Mouse (Mus musculus) lung, embryonic 16.5 days (tissue): ENCODE results near the gene Ntmt1. TPM values are rescaled to one million over a fixed set of nuclear protein-coding genes. Genes with fewer than 3 reads are reported as not detected.

Experiments used
- ATAC-seq: fragments of 200-750 bp; cut with Nextera tagmentation; 2 replicates; pipeline ENCODE4 v1.8.0; 2017; ENCODE audit warnings: low read depth, mild to moderate bottlenecking, moderate library complexity
- H3K27ac ChIP-seq: fragments of 300-500 bp; sonication (generic); 2 replicates; pipeline ENCODE4 v1.5.1; 2014; ENCODE audit warnings: mild to moderate bottlenecking, control low read depth, low read length
- H3K27me3 ChIP-seq: fragments of 300-500 bp; sonication (generic); 2 replicates; pipeline ENCODE4 v1.6.1; 2014; ENCODE audit warnings: low read depth, low read length, mixed read lengths; ENCODE audit not compliant: control insufficient read depth, insufficient read depth
- H3K36me3 ChIP-seq: fragments of 300-500 bp; sonication (generic); 2 replicates; pipeline ENCODE4 v1.6.1; 2014; ENCODE audit warnings: low read length; ENCODE audit not compliant: control insufficient read depth, insufficient read depth
- H3K4me1 ChIP-seq: fragments of 300-500 bp; sonication (generic); replicated peaks from 2 replicates; pipeline ENCODE4 v1.6.1; 2014; ENCODE audit warnings: low read length, mixed read lengths; ENCODE audit not compliant: control insufficient read depth, insufficient read depth
- H3K4me2 ChIP-seq: fragments of 300-500 bp; sonication (generic); 2 replicates; pipeline ENCODE4 v1.6.1; 2014; ENCODE audit warnings: low read depth, low read length, control low read depth
- H3K4me3 ChIP-seq: fragments of 300-500 bp; sonication (generic); 2 replicates; pipeline ENCODE4 v1.5.1; 2014; ENCODE audit warnings: mild to moderate bottlenecking, low read length, control low read depth
- H3K9ac ChIP-seq: fragments of 300-500 bp; sonication (generic); 2 replicates; pipeline ENCODE4 v1.6.1; 2014; ENCODE audit warnings: low read length, control low read depth
- H3K9me3 ChIP-seq: fragments of 300-500 bp; sonication (generic); 2 replicates; pipeline ENCODE4 v1.6.1; 2016; ENCODE audit warnings: low read length; ENCODE audit not compliant: control insufficient read depth
- WGBS: fragments of 180-500 bp; shearing (Covaris S2); extraction: QIAGEN DNeasy Blood & Tissue Kit; methylation state at CpG from one replicate; pipeline ENCODE4 v1.1.7; 2014; 5-methylcytosine and 5-hydroxymethylcytosine counted together
- polyA plus RNA-seq: library from polyadenylated mRNA; unstranded; fragments of >200 nt; fragmentation: Nextera tagmentation; extraction: Ambion mirVana; gene quantifications from 2 replicates; pipeline ENCODE4 v1.2.1, GENCODE M21; 2015

The Ntmt1 gene
- polyA plus RNA-seq, 1 experiment from 2014 or later = 76.6 TPM

GRCm38 (mm10) chr2:30827749-30828475 is 20.3 kb downstream of the Ntmt1 start:
- H3K27me3 ChIP-seq = no peaks in the 10 kb centered on the region
- peak overlapping the region; percentile 88 for H3K9ac ChIP-seq
- H3K9me3 ChIP-seq = no peaks in the 10 kb centered on the region
- H3K4me3 ChIP-seq = peak overlapping the region; percentile 95
- peak overlapping the region; percentile 93 for H3K4me2 ChIP-seq
- peak overlapping the region; percentile 68 for H3K27ac ChIP-seq
- WGBS = under 1% methylated on average over 63 of the region's 63 CpGs
- H3K36me3 ChIP-seq = peaks cover 23% of the 10 kb centered on the region
- peak; percentile 85 for ATAC-seq
- H3K4me1 ChIP-seq = peaks cover 8% of the 10 kb centered on the region

GRCm38 (mm10) chr2:30829315-30829714 is 21.7 kb downstream of the Ntmt1 start:
- H3K9ac ChIP-seq = no peak overlapping the region
- WGBS = 46% methylated on average over 5 of the region's 5 CpGs
- no peak overlapping the region for H3K4me3 ChIP-seq
- H3K27me3 ChIP-seq = no peaks in the 10 kb centered on the region
- H3K9me3 ChIP-seq = no peaks in the 10 kb centered on the region
- H3K36me3 ChIP-seq = peaks cover 12% of the 10 kb centered on the region
- no peak for ATAC-seq
- no peak overlapping the region for H3K27ac ChIP-seq
- no peak overlapping the region for H3K4me2 ChIP-seq
- H3K4me1 ChIP-seq = peaks cover 8% of the 10 kb centered on the region

DNA sequence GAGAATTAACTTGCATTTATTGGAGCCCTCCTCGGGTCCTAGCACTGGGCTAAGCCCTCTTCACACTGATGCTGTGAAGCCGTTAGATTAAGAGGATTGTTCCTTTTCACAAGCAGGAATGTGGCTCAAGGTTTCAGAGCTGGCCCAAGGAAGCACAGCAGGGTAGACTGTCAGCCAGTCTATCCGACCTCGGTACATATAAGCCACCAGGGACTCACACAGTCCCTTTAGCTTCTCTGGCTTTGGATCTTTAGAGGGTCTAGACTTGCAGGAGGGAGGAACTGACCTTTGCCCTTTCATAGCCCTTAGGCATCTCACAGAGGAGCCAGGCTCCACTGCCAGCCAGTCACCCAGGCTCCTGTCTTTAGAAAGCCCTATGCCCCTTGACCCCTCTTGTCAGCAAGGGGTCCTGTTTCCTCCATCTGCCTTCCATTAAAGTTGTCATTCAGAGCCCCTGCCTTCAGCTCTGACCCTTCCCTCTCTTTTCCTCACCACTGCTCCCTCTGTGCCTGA is 22.7 kb downstream of the Ntmt1 start, which contains the start of gene Asb6:
Gene Asb6, minus strand, starts transcription at position 51 of the 513 bp plus-strand sequence.
- no peak for ATAC-seq
- 26% methylated on average over 4 of the region's 4 CpGs for WGBS
- Histone ChIP-seq H3K9ac (no peak within 1 kb of the TSS), H3K4me1 (peaks cover 8% of the 10 kb centered on the region), H3K4me3 (no peak within 1 kb of the TSS), H3K4me2 (no peak within 1 kb of the TSS), H3K27ac (no peak within 1 kb of the TSS), H3K27me3 (no peaks in the 10 kb centered on the region), H3K9me3 (no peaks in the 10 kb centered on the region), H3K36me3 (peaks cover 3% of the 10 kb centered on the region)

GRCm38 (mm10) chr2:30833644-30834043 is 26.0 kb downstream of the Ntmt1 start:
- Histone ChIP-seq H3K9ac (no peak overlapping the region), H3K27ac (no peak overlapping the region), H3K4me1 (no peaks in the 10 kb centered on the region; the same call in 1 of the 2 replicates), H3K9me3 (no peaks in the 10 kb centered on the region), H3K36me3 (no peaks in the 10 kb centered on the region), H3K4me3 (no peak overlapping the region), H3K27me3 (no peaks in the 10 kb centered on the region), H3K4me2 (no peak overlapping the region)
- no peak for ATAC-seq
- WGBS = 48% methylated on average over 5 of the region's 5 CpGs

DNA sequence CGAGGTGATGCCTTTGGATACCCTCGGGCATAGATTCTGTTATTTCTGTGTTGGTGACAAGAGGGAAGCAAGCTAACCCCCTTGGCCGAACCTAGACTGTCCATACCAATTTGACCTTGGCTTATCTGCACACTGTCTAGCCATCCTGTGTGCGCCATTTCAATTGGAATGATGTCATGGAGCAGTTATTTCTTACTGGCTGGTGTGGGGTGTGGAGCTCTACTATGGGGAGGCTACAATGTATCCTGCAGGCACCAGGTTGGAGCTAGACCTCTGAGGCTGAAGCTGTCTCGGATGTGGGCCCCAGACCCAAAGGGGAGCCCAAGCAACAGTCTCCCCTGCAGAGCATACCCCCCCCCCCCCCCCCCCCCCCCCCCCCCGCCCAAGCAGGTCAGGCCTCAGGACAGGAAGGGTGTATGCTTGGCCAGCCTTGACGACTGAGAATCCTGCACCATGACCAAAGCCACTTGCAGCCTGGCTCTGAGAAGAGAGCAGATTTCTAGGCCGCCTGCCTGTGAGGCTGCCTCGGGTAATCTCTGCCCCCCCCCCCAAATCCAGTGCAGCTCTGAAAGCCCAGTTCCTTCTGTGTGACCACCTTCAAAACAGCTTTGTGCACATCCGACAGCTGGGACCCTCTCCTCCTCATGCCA is 26.9 kb downstream of the Ntmt1 start, which contains the start of gene Prrx2:
Gene Prrx2, plus strand, starts transcription at position 600 of the 650 bp plus-strand sequence.
- H3K4me1 ChIP-seq = no peaks in the 10 kb centered on the region; the same call in 1 of the 2 replicates
- no peak within 1 kb of the TSS for H3K9ac ChIP-seq
- H3K27me3 ChIP-seq = no peaks in the 10 kb centered on the region
- H3K4me2 ChIP-seq = no peak within 1 kb of the TSS
- WGBS = 57% methylated on average over 6 of the region's 10 CpGs
- no peak within 1 kb of the TSS for H3K4me3 ChIP-seq
- H3K27ac ChIP-seq = no peak within 1 kb of the TSS
- H3K36me3 ChIP-seq = no peaks in the 10 kb centered on the region
- no peak for ATAC-seq
- no peaks in the 10 kb centered on the region for H3K9me3 ChIP-seq

DNA sequence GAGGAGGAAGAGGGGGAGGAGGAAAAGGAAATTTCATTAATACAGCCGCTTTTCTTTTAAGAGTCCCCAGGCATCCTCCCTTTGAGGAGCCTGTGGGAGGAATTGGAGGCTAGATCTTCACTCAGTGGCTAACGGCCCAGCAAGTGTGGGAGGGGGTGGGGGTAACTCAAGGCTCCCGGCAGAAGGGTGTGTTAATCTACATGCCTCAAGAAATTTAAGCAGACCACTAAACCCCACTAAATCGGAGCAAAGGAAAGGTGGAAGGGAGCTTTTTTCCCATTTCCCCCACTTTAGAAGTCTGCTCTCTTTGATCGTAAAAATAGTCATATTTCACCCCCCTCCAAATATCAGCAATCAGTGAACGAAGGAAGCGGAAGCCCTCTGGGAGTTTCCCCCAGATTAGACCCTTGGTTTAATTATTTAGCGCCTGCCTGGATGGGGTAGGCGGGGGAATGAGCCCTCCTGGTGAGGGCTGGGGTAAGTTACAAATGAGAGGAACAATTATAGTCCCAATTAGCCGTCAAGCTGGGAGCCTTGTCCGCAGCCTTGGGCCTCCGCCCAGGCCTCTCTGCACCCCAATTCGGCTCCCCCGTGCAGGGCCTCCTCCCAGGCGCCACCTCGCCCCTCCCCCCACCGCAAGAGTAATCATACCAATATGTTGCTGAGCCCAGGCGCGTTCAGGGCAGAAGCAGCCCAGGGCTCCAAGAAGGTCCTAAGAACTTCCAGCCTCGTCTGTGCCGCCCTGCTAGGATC is 28.8 kb downstream of the Ntmt1 start:
- no peak overlapping the region for H3K4me2 ChIP-seq
- WGBS = 19% methylated on average over 21 of the region's 21 CpGs
- H3K36me3 ChIP-seq = no peaks in the 10 kb centered on the region
- H3K4me3 ChIP-seq = no peak overlapping the region
- H3K27me3 ChIP-seq = no peaks in the 10 kb centered on the region
- no peak overlapping the region for H3K27ac ChIP-seq
- peak overlapping the region; percentile 11; the same call in 1 of the 2 replicates for H3K9ac ChIP-seq
- H3K4me1 ChIP-seq = no peaks in the 10 kb centered on the region; the same call in 1 of the 2 replicates
- no peaks in the 10 kb centered on the region for H3K9me3 ChIP-seq
- no peak for ATAC-seq

DNA sequence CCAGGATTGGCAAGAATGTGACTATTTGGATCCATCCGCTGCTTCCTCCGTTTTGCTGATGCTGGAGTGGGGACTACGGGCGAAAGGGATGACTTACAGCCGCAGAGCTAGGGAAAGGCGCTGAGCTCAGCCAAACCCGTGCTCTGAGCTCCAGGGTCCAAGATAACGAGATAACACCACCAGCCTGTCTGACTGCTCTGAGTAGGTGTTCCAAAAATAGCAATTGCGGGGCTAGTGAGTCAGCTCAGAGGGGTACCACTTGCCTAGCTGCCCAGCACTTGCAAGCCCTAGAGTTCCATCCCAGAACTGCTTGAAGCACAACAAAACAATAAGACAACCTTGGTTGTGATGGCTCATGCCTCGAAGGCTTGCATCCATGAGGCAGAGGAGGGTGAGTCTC is 35.0 kb downstream of the Ntmt1 start:
- Histone ChIP-seq H3K9ac (no peak overlapping the region), H3K36me3 (no peaks in the 10 kb centered on the region), H3K9me3 (no peaks in the 10 kb centered on the region), H3K4me1 (peaks cover 10% of the 10 kb centered on the region; the same call in 1 of the 2 replicates), H3K27ac (no peak overlapping the region), H3K4me2 (no peak overlapping the region), H3K27me3 (peaks cover 27% of the 10 kb centered on the region), H3K4me3 (no peak overlapping the region)
- ATAC-seq = no peak
- 19% methylated on average over 10 of the region's 10 CpGs for WGBS

DNA sequence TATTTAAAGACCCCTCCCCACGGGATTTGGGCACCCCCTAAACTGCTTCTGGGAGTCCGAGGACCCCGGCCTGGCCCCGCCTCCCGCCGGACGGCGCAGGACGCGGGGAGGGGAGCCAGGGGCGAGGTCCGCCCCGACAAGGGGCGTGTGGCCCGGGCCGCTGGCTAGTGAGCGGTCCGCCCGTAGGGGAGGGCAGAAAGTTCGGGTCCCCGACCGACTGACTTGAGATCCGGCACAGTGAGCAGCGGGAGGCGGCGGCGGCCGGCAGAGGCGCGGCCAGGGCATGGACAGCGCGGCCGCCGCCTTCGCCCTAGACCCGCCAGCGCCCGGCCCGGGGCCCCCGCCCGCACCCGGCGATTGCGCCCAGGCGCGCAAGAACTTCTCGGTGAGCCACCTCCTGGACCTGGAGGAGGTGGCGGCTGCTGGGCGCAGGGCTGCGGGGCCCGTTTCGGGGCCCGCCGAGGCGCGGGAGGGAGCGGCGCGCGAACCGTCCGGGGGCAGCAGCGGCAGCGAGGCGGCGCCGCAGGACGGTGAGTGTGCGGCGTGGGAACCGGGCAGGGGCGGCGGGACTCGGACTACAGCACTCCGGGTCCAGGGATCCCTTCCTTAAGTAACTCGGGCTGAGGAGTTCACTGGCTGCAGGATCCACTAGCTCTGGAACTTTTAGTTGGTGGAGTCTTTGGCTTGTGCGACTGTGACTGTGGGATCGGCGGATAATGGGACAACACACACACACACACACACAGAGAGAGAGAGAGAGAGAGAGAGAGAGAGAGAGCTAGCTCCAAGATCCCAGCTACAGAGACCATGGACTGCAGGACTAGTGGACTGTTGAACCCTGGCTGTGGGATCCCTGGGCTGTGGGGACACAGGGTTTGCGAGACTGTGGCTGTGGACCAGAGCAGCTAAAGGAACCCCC is 37.8 kb downstream of the Ntmt1 start:
- Histone ChIP-seq H3K27me3 (peaks cover 27% of the 10 kb centered on the region), H3K9me3 (no peaks in the 10 kb centered on the region), H3K27ac (no peak overlapping the region; the same call in 1 of the 2 replicates), H3K4me3 (peak overlapping the region; percentile 66), H3K4me2 (peak overlapping the region; percentile 86), H3K36me3 (no peaks in the 10 kb centered on the region), H3K4me1 (peaks cover 11% of the 10 kb centered on the region; the same call in 1 of the 2 replicates), H3K9ac (peak overlapping the region; percentile 73)
- peak; percentile 68 for ATAC-seq
- under 1% methylated on average over 71 of the region's 80 CpGs for WGBS
